Mouse (Mus musculus): ENCODE results near the gene Cxcl14.

GRCm38 (mm10) chr13:56240012-56240770, 56.2 kb downstream of the Cxcl14 start:
- TF ChIP-seq CTCF (IDR thresholded peaks at IDR 0.05; ENCODE audit: control insufficient read depth, insufficient read depth, low read length) (no peak), POLR2A (IDR thresholded peaks at IDR 0.05; ENCODE audit: borderline replicate concordance, control insufficient read depth, low read depth, low read length) (no peak)
